Mouse (Mus musculus) heart, adult 2 months (tissue): Measurements from ENCODE around the gene Gys1.

Experiments used
- CTCF ChIP-seq: fragments of 200-600 bp; IDR thresholded peaks from 2 replicates; pipeline ENCODE4 v1.8.1; 2022; ENCODE audit warnings: antibody characterized with exemption, mild to moderate bottlenecking, moderate library complexity
- POLR2A ChIP-seq: fragments of 200-500 bp; IDR thresholded peaks from 2 replicates; pipeline ENCODE4 v1.6.1; 2011; ENCODE audit warnings: mild to moderate bottlenecking, low read depth, low read length, control low read depth; ENCODE audit not compliant: insufficient read depth

GRCm38 (mm10) chr7:45462325-45462724, 27.7 kb downstream of the Gys1 start:
- TF ChIP-seq CTCF (no peak), POLR2A (no peak)
